Mouse (Mus musculus) ES-Bruce4 (cell line): Measurements from ENCODE around the gene AI837181. TPM values are rescaled to one million over a fixed set of nuclear protein-coding genes. Genes with fewer than 3 reads are reported as not detected.
A peak's percentile ranks its signal among the peaks of the same experiment; 100 is the strongest.

Experiments used
- H3K27ac ChIP-seq: 2 replicates; pipeline ENCODE4 v1.5.1; 2012; ENCODE audit warnings: low read length, inconsistent platforms; ENCODE audit not compliant: insufficient read depth
- H3K27me3 ChIP-seq: 2 replicates; pipeline ENCODE4 v1.6.1; 2012; ENCODE audit warnings: mild to moderate bottlenecking, low read length, inconsistent platforms; ENCODE audit not compliant: control insufficient read depth, poor library complexity, insufficient read depth, severe bottlenecking
- H3K36me3 ChIP-seq: 2 replicates; pipeline ENCODE4 v1.6.1; 2012; ENCODE audit warnings: inconsistent platforms, mild to moderate bottlenecking, low read length, moderate library complexity; ENCODE audit not compliant: control insufficient read depth, poor library complexity, insufficient read depth, severe bottlenecking
- H3K4me1 ChIP-seq: one replicate; pipeline ENCODE4 v1.8.1; 2011; ENCODE audit warnings: low read length; ENCODE audit not compliant: control insufficient read depth, insufficient read depth
- H3K4me3 ChIP-seq: 2 replicates; pipeline ENCODE4 v1.5.1; 2011; ENCODE audit warnings: low read depth, mild to moderate bottlenecking, low read length
- H3K9ac ChIP-seq: 2 replicates; pipeline ENCODE4 v1.6.1; 2012; ENCODE audit warnings: low read depth, mild to moderate bottlenecking, inconsistent platforms; ENCODE audit not compliant: poor library complexity, severe bottlenecking
- H3K9me3 ChIP-seq: replicated peaks from 2 replicates; pipeline ENCODE4 v1.6.1; 2012; ENCODE audit warnings: mild to moderate bottlenecking, low read length, inconsistent platforms; ENCODE audit not compliant: control insufficient read depth, poor library complexity, insufficient read depth, severe bottlenecking
- CTCF ChIP-seq: IDR thresholded peaks from one replicate; pipeline ENCODE4 v1.8.1; 2011; ENCODE audit warnings: low read depth, low read length
- EP300 ChIP-seq: IDR thresholded peaks from 2 replicates; pipeline ENCODE4 v1.6.1; 2011; ENCODE audit warnings: low read depth, low read length; ENCODE audit not compliant: insufficient read depth
- POLR2A ChIP-seq: IDR thresholded peaks from one replicate; pipeline ENCODE4 v1.8.1; 2011; ENCODE audit warnings: low read length; ENCODE audit not compliant: insufficient read depth
- polyA plus RNA-seq: library from polyadenylated mRNA; stranded (reverse); fragments of >200 nt; gene quantifications from 2 replicates; pipeline ENCODE4 v1.2.4, GENCODE M21; 2011; ENCODE audit warnings: low read depth; ENCODE audit not compliant: missing spikeins, insufficient read depth, insufficient read length

Gene AI837181
- polyA plus RNA-seq, 1 experiment, result 17.5 TPM

- Histone ChIP-seq H3K9me3 (no peaks in the 10 kb centered on the region), H3K9ac (peak overlapping the region; percentile 29; the same call in 1 of the 2 replicates), H3K4me1 (no peaks in the 10 kb centered on the region), H3K27ac (no peak overlapping the region), H3K4me3 (peak overlapping the region; percentile 53), H3K36me3 (no peaks in the 10 kb centered on the region), H3K27me3 (no peaks in the 10 kb centered on the region)
- TF ChIP-seq EP300, result no peak
- no peak for TF ChIP-seq POLR2A
- no peak for TF ChIP-seq CTCF
These were observed 8.3 kb downstream of the AI837181 start for GRCm38 (mm10) chr19:5432992-5433852.

DNA sequence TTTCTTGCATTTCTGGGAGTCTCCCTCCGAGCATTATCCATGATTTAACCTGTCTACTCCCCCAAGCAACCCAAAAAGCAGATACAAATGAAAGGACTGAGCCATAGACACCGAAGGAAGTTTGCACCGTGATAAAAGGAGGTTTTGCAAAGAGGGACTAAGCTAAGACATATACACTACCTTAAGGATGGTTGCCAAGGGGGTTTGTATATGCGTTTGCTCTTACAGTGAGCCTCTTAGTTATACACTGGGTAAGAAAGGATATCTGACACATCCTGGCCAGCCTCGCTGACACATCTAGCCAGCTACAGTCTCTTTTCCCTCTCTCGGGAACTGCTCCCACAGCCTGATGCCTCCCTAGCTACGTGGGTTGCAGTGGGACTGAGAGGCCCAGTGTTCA, 9.0 kb downstream of the AI837181 start:
- H3K4me3 ChIP-seq, result no peak overlapping the region
- H3K4me1 ChIP-seq, result no peaks in the 10 kb centered on the region
- no peaks in the 10 kb centered on the region for H3K36me3 ChIP-seq
- 0 out of 2 replicates have a peak overlapping the region, but pooled peaks have one; percentile 29 for H3K9ac ChIP-seq
- H3K9me3 ChIP-seq, result no peaks in the 10 kb centered on the region
- TF ChIP-seq CTCF (no peak), POLR2A (no peak), EP300 (no peak)
- H3K27me3 ChIP-seq, result no peaks in the 10 kb centered on the region
- no peak overlapping the region for H3K27ac ChIP-seq

DNA sequence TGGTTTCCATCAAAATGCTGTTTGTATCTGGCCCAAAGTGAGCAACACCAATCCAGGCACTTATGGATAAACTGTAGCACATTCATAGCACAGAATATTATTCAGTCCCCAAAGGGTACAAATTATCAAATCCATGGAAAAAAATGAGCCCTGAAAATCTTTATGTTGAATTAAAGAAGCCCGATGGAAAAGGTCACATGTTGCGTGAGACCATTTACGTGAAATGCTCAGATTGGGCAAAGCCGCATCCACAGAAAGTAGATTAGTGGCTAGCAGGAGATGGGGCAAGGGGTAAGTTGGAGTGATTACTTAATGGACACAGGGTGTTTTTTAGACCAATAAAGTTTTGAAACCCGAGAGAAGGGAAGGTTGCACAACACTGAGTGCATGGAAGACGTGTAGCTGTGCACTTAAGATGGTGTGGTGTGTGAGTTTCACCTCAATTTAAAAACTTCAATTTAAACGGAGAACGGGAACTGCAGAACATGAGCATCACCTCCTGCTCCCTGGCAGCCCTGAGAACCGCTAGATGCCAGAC, 19.5 kb downstream of the AI837181 start:
- TF ChIP-seq POLR2A (no peak), CTCF (no peak), EP300 (no peak)
- Histone ChIP-seq H3K9ac (no peak overlapping the region), H3K4me1 (no peaks in the 10 kb centered on the region), H3K36me3 (no peaks in the 10 kb centered on the region), H3K27ac (no peak overlapping the region), H3K9me3 (0 out of 2 replicates have a peak, but pooled peaks cover 3% of the 10 kb centered on the region), H3K27me3 (no peaks in the 10 kb centered on the region), H3K4me3 (no peak overlapping the region)

DNA sequence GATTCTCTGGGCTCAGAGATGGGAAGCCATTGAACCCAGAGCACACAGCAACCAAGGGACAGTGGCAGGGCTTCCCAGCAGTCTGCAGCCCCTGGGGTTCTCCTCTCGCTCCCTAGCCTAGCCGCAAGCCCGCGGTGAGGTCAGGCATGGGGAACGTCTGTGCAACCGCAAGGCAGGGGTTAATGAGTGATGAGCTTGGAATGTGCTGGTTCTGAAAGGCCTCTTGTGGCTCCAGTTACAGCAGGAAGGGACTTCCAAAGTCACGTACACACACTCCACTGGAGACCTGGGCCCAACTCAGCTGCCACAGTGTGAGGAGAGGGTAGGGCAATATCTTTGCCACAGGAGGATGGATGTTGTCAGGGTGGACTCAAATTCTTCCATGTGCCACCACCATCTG, 20.0 kb downstream of the AI837181 start:
- Histone ChIP-seq H3K9ac (no peak overlapping the region), H3K4me1 (no peaks in the 10 kb centered on the region), H3K36me3 (no peaks in the 10 kb centered on the region), H3K27ac (no peak overlapping the region), H3K9me3 (0 out of 2 replicates have a peak, but pooled peaks cover 3% of the 10 kb centered on the region), H3K27me3 (no peaks in the 10 kb centered on the region), H3K4me3 (no peak overlapping the region)
- TF ChIP-seq CTCF (no peak), EP300 (no peak), POLR2A (no peak)

DNA sequence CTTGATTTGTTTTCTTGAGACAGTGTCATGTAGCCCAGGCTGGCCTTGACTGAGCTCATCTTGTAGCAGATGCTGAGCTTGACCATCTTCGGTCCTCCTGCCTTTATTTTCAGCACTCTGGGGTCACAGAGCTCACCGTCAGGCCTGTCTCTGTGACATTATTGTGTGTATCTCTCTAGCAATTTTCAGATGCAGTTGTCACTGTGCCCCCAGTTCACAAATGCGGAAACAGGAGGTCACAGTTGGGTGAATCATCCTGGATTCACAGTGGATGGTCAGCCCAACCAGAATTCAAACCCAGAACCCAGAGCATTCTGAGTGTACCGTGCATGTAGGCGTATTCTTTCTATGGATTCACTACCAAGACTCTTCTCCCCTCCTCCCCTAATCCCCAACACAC, 20.8 kb downstream of the AI837181 start:
- no peak for TF ChIP-seq EP300
- TF ChIP-seq POLR2A, result no peak
- Histone ChIP-seq H3K4me3 (no peak overlapping the region), H3K27me3 (no peaks in the 10 kb centered on the region), H3K9ac (no peak overlapping the region), H3K36me3 (no peaks in the 10 kb centered on the region), H3K9me3 (no peaks in the 10 kb centered on the region), H3K27ac (no peak overlapping the region), H3K4me1 (no peaks in the 10 kb centered on the region)
